Mouse (Mus musculus): ENCODE results near the gene Arid4a.

- TF ChIP-seq CTCF (IDR thresholded peaks at IDR 0.05 in 2 of 3, conservative IDR thresholded peaks at IDR 0.05 in 1 of 3; ENCODE audit: control insufficient read depth in 1 of 3, insufficient read depth in 1 of 3, low read depth in 2 of 3, low read length in 3 of 3, poor library complexity in 1 of 3, severe bottlenecking in 1 of 3) (no peak), E2F4 (IDR thresholded peaks at IDR 0.05; ENCODE audit: borderline replicate concordance, low read depth, low read length) (no peak), BHLHE40 (IDR thresholded peaks at IDR 0.05; ENCODE audit: borderline replicate concordance, low read depth, low read length) (no peak)
Measured at GRCm38 (mm10) chr12:71006901-71007300, 8.9 kb upstream of the Arid4a start.
